Mouse (Mus musculus) stomach, embryonic 16.5 days (tissue): ENCODE results near the gene Gcm2. TPM values are rescaled to one million over a fixed set of nuclear protein-coding genes. Genes with fewer than 3 reads are reported as not detected.
A peak's percentile ranks its signal among the peaks of the same experiment; 100 is the strongest.

Source experiments
- ATAC-seq: fragments of 200-750 bp; cut with Nextera tagmentation; 2 replicates; pipeline ENCODE4 v1.8.0; 2017; ENCODE audit warnings: moderate number of reproducible peaks, moderate TSS enrichment; ENCODE audit not compliant: insufficient read depth, low FRiP score
- H3K27ac ChIP-seq: fragments of 300-500 bp; sonication (generic); 2 replicates; pipeline ENCODE4 v1.5.1; 2014; ENCODE audit warnings: low read length
- H3K27me3 ChIP-seq: fragments of 300-500 bp; sonication (generic); 2 replicates; pipeline ENCODE4 v1.6.1; 2014; ENCODE audit warnings: low read length, control low read depth, mixed read lengths; ENCODE audit not compliant: control insufficient read depth, insufficient read depth
- H3K36me3 ChIP-seq: fragments of 300-500 bp; sonication (generic); 2 replicates; pipeline ENCODE4 v1.6.1; 2014; ENCODE audit warnings: low read length; ENCODE audit not compliant: control insufficient read depth, insufficient read depth
- H3K4me1 ChIP-seq: fragments of 300-500 bp; sonication (generic); 2 replicates; pipeline ENCODE4 v1.6.1; 2014; ENCODE audit warnings: low read length, control low read depth, mixed read lengths; ENCODE audit not compliant: control insufficient read depth, insufficient read depth
- H3K4me2 ChIP-seq: fragments of 300-500 bp; sonication (generic); 2 replicates; pipeline ENCODE4 v1.6.1; 2014; ENCODE audit warnings: low read depth, low read length, mixed read lengths
- H3K4me3 ChIP-seq: fragments of 300-500 bp; sonication (generic); replicated peaks from 2 replicates; pipeline ENCODE4 v1.5.1; 2014; ENCODE audit warnings: mild to moderate bottlenecking, low read length
- H3K9ac ChIP-seq: fragments of 300-500 bp; sonication (generic); 2 replicates; pipeline ENCODE4 v1.6.1; 2014; ENCODE audit warnings: low read length
- H3K9me3 ChIP-seq: fragments of 300-500 bp; sonication (generic); replicated peaks from 2 replicates; pipeline ENCODE4 v1.6.1; 2016; ENCODE audit warnings: low read length, control low read depth; ENCODE audit not compliant: control insufficient read depth
- WGBS: fragments of 180-500 bp; shearing (Covaris S2); extraction: QIAGEN DNeasy Blood & Tissue Kit; methylation state at CpG from one replicate; pipeline ENCODE4 v1.1.7; 2014; 5-methylcytosine and 5-hydroxymethylcytosine counted together
- polyA plus RNA-seq: library from polyadenylated mRNA; unstranded; fragments of >200 nt; fragmentation: Nextera tagmentation; extraction: Ambion mirVana; gene quantifications from 2 replicates; pipeline ENCODE4 v1.2.1, GENCODE M21; 2015

Gene Gcm2
- polyA plus RNA-seq, 1 experiment from 2014 or later, result not detected

DNA sequence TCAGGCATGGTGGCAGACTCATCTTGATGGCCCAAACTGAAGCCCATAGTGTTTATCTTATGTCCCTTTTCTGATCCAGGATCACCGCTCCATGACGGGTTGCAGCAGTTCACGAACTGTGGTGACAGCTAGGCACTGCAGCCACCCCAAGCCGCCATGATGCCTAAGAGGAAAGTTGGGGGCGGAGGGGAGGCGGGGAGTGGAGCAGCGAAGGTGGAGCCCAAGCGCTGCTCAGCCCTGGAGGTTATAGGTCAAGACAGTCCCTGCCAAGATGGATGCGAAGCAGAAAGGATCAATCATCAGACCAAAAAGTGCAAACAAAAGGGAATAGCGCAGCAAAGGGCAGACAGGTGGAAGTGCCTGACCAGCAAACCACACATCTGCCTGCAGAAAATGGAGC is 19.6 kb downstream of the Gcm2 start:
- H3K36me3 ChIP-seq, result no peaks in the 10 kb centered on the region
- peaks cover 8% of the 10 kb centered on the region; the same call in 1 of the 2 replicates for H3K27me3 ChIP-seq
- H3K4me3 ChIP-seq, result no peak overlapping the region; the same call in 1 of the 2 replicates
- 14% methylated on average over 10 of the region's 10 CpGs for WGBS
- peak overlapping the region; percentile 40 for H3K4me2 ChIP-seq
- no peak for ATAC-seq
- H3K9ac ChIP-seq, result no peak overlapping the region
- H3K4me1 ChIP-seq, result no peaks in the 10 kb centered on the region; the same call in 1 of the 2 replicates
- no peaks in the 10 kb centered on the region for H3K9me3 ChIP-seq
- H3K27ac ChIP-seq, result no peak overlapping the region

DNA sequence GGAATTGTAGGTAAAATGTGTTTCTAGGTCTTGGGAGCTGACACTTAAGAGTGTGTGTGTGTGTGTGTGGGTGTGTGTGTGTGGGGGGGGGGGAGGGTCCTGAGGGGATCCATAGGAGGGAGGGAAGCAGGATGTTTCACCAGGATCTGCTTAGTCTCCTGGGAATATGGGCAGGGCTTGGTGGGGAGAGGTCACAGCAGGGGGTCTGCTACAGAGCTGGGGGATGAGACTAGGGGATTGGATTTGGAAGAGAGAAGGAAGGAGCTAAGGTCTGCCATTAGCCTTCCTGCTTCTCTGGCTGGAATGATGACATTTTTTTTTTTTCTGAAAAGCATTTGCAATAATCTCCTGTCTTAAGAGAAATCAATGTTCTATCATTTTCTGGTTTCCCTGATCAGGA is 22.1 kb downstream of the Gcm2 start:
- H3K9ac ChIP-seq, result no peak overlapping the region
- no peak overlapping the region for H3K27ac ChIP-seq
- H3K27me3 ChIP-seq, result peaks cover 8% of the 10 kb centered on the region; the same call in 1 of the 2 replicates
- H3K4me3 ChIP-seq, result no peak overlapping the region
- H3K36me3 ChIP-seq, result no peaks in the 10 kb centered on the region
- ATAC-seq, result no peak
- H3K9me3 ChIP-seq, result no peaks in the 10 kb centered on the region
- no peaks in the 10 kb centered on the region; the same call in 1 of the 2 replicates for H3K4me1 ChIP-seq
- H3K4me2 ChIP-seq, result no peak overlapping the region

DNA sequence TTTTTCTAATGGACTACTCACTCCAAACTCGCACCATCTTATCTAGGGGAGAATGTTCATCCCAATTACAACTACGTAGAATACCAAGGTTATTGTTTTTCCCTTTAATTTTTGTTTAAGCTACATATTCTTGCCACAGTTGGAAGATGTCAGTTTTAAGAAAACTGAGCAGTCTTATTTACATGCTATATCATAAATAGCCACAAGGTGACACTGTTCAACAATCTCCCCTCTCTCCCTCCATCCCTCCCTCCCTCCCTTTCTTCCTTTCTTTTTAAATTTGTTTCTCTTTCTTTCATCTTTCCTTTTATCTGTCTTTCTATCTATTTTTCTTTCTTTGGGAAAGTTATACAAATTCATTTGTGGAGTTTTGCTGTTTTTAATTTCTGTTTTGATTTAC is 25.7 kb downstream of the Gcm2 start:
- no peaks in the 10 kb centered on the region for H3K36me3 ChIP-seq
- no peaks in the 10 kb centered on the region; the same call in 1 of the 2 replicates for H3K27me3 ChIP-seq
- no peak overlapping the region for H3K9ac ChIP-seq
- ATAC-seq, result no peak
- no peak overlapping the region for H3K27ac ChIP-seq
- H3K4me2 ChIP-seq, result no peak overlapping the region
- WGBS, result 17% methylated on average over 2 of the region's 2 CpGs
- no peaks in the 10 kb centered on the region for H3K9me3 ChIP-seq
- no peak overlapping the region for H3K4me3 ChIP-seq
- no peaks in the 10 kb centered on the region for H3K4me1 ChIP-seq

DNA sequence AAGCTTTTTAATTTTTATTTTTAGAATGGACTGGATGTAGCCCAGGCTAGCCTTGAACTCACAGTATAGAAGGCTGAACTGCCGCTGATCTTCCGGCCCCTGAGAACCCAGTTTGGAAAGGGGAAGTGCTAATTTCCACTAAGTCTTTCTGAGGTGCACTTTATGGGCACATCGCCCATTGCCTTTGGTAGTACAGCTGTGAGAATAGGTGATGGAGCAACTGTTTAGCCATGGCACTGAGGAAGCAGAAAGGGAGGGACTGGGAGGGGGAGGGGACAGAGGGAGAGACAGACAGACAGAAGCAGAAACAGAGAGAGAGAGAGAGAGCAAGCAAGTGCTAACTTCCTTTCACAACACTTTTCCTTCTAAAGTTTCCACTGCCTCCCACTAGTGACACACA is 26.3 kb downstream of the Gcm2 start:
- 82% methylated on average over 3 of the region's 3 CpGs for WGBS
- Histone ChIP-seq H3K27ac (no peak overlapping the region), H3K4me1 (no peaks in the 10 kb centered on the region), H3K4me3 (no peak overlapping the region), H3K9me3 (no peaks in the 10 kb centered on the region), H3K36me3 (no peaks in the 10 kb centered on the region), H3K4me2 (no peak overlapping the region), H3K9ac (no peak overlapping the region), H3K27me3 (no peaks in the 10 kb centered on the region; the same call in 1 of the 2 replicates)
- ATAC-seq, result no peak

DNA sequence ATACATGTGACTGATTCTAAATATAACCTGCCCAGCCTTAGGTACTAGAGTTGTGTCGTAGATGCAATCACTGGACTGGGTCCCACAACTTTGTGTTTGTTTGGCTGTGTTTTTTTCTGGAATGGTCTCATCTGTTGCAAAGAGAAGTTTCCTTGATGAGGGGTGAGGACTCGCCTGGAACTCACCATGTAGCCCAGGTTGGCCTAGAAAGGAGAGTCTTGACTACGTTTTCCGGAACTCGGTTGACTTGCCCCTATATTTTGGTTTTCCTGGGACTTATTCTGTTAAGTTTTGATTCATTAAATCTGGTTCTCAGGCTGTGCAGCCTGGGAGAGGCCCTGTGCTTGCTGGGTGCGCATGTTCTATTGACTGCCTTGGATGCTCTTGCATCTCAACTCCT is 30.1 kb downstream of the Gcm2 start:
- H3K4me1 ChIP-seq, result no peaks in the 10 kb centered on the region
- H3K36me3 ChIP-seq, result no peaks in the 10 kb centered on the region
- no peaks in the 10 kb centered on the region for H3K9me3 ChIP-seq
- no peak overlapping the region for H3K27ac ChIP-seq
- H3K4me3 ChIP-seq, result no peak overlapping the region
- H3K27me3 ChIP-seq, result peaks cover 5% of the 10 kb centered on the region; the same call in 1 of the 2 replicates
- H3K4me2 ChIP-seq, result no peak overlapping the region
- no peak for ATAC-seq
- WGBS, result 92% methylated on average over 6 of the region's 6 CpGs
- H3K9ac ChIP-seq, result no peak overlapping the region

DNA sequence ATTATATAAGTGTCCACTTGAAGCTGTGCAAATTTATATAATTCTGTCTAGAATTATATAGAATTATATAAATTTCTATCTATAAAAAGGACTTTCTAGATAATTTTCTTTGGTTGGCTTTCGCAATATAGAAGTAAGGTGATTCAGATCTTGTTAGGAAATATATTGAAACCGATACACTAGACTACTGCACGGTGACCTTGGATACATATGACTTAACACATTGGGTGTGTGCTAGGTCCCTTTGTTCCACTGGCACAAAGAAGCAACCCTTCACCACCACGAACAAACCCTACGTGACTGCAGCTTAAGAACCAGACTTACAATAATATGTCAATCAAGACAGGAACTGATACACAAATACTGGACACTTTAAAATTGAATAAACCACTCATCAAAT is 31.0 kb downstream of the Gcm2 start:
- WGBS, result 46% methylated on average over 5 of the region's 5 CpGs

DNA sequence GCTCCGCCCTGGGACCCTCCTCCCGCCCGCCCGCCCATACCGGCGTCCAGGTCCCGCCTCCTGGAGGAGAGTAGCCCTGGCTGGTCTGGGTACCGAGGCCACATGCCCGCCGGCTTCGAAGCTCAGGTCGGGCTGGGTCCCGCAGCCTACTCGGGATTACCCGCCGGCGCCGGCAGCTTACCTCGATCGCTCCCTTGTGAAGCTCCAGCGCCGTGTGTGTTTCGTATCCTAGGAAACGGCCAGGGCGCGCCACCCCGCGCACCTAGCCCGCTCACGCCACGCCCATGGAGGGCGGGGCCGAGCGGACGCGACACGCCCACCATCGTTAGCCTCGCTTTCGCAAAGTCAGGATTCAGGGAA is 31.4 kb downstream of the Gcm2 start, which contains the start of gene Mak:
TSS of gene Mak (minus strand) at position 286 of the 360 bp plus-strand sequence.
- no peaks in the 10 kb centered on the region for H3K4me1 ChIP-seq
- H3K27ac ChIP-seq, result no peak within 1 kb of the TSS
- H3K4me2 ChIP-seq, result peak within 1 kb of the TSS; percentile 98
- H3K36me3 ChIP-seq, result no peaks in the 10 kb centered on the region
- peak; percentile 90 for ATAC-seq
- under 1% methylated on average over 36 of the region's 40 CpGs for WGBS
- no peaks in the 10 kb centered on the region for H3K9me3 ChIP-seq
- H3K9ac ChIP-seq, result peak within 1 kb of the TSS; percentile 51
- peak within 1 kb of the TSS; percentile 57 for H3K4me3 ChIP-seq
- H3K27me3 ChIP-seq, result peaks cover 5% of the 10 kb centered on the region; the same call in 1 of the 2 replicates

More for the DNA sequence above, 31.0 kb downstream of the Gcm2 start:
- Histone ChIP-seq H3K4me1 (no peaks in the 10 kb centered on the region), H3K27me3 (peaks cover 5% of the 10 kb centered on the region; the same call in 1 of the 2 replicates), H3K36me3 (no peaks in the 10 kb centered on the region), H3K9me3 (no peaks in the 10 kb centered on the region), H3K9ac (no peak overlapping the region), H3K4me2 (peak overlapping the region; percentile 98), H3K4me3 (no peak overlapping the region), H3K27ac (no peak overlapping the region)
- ATAC-seq, result no peak

DNA sequence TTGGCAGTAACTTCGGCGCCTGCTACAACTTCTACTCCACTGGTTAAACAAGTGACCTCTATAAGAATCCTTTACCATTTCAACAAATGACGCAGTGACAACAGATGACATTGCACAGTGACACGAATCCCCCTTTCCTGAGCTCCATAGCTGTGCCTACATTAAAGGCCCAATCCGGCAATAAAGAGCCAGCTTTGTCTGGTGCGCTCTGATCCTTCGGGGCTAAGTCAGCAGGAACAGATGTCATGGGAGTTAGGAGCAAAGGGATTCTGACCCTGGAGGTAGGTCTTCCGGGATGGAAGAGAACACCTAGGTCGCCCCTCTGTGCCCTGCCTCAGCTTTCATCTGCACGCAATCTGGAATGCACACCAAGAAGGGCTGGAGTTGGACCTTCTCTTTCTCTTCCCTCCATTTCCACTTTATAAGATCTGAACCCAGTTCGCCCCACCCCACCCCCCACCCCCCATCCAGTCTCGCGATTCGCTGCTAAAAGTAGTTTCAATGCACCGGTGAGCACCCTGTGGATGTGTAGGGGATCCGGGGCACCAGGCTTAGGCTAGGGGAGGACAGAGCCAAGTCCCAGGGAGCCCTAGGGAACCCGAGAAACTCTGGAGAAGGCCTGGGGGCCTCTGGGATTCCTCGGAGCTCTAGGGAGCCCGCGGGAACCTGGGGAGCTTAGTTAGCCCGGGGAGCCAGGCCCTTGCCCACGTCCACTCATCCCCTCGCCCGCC is 32.0 kb downstream of the Gcm2 start:
- Histone ChIP-seq H3K9ac (peak overlapping the region; percentile 51), H3K4me2 (peak overlapping the region; percentile 98), H3K36me3 (no peaks in the 10 kb centered on the region), H3K27ac (no peak overlapping the region), H3K9me3 (no peaks in the 10 kb centered on the region), H3K27me3 (peaks cover 5% of the 10 kb centered on the region; the same call in 1 of the 2 replicates), H3K4me3 (peak overlapping the region; percentile 57), H3K4me1 (no peaks in the 10 kb centered on the region)
- 12% methylated on average over 22 of the region's 24 CpGs for WGBS
- ATAC-seq, result peak; percentile 26; the same call in 1 of the 2 replicates

DNA sequence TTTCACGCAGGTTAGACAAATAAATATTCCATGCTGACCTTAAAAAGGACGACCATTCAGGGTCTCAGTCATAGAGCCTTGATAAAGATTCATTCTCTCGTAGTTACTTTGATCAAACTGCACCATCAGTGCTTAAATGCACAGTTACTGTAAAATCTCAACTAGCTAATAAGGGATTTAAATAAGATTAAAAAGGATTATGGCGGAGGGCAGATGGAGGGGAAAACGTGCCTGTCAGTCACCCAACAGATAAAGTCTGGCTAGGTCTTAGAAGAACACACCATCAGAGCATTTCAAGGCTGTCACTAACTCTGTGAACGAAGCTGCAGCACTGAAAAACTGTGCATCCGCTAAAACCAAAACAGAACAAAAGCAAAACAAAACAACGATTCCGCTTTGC is 32.9 kb downstream of the Gcm2 start:
- H3K27me3 ChIP-seq, result peaks cover 5% of the 10 kb centered on the region; the same call in 1 of the 2 replicates
- no peak overlapping the region for H3K9ac ChIP-seq
- H3K9me3 ChIP-seq, result no peaks in the 10 kb centered on the region
- no peak overlapping the region for H3K27ac ChIP-seq
- H3K4me2 ChIP-seq, result no peak overlapping the region
- H3K36me3 ChIP-seq, result no peaks in the 10 kb centered on the region
- 70% methylated on average over 9 of the region's 9 CpGs for WGBS
- ATAC-seq, result no peak
- H3K4me3 ChIP-seq, result no peak overlapping the region
- H3K4me1 ChIP-seq, result no peaks in the 10 kb centered on the region
